Mouse (Mus musculus): Measurements from ENCODE around the gene Acvr1b.

The Acvr1b gene

DNA sequence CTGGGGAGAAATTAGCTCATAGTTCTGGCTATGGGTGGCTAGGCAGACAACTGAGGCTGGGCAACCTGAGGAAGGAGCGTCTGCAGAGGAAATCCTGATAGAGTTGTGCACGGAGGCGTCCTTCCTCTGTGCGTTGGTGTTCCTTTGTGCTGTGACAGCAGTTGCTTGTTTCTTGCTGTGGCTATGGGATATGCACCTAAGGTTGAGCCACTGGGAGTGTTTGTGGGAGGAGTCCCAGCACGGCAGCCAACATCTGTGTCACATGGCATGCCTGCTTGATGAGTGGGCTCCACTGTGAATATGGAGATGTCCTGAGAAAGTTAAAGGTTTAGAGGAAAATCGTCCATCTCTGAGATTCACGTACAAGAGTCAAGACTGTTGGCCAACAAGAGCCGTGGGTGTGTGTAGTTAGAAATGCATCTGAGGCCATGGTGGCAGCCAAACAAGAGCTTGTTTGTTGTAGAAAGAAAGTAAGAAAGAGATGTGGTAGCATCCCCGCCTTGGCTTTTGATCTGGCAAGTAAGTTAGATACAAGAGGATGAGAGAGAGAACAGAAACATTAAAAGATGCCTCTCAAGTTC lies 76.4 kb downstream of the Acvr1b start:
- no peak for DNase-seq (ENCODE audit: low spot score)

DNA sequence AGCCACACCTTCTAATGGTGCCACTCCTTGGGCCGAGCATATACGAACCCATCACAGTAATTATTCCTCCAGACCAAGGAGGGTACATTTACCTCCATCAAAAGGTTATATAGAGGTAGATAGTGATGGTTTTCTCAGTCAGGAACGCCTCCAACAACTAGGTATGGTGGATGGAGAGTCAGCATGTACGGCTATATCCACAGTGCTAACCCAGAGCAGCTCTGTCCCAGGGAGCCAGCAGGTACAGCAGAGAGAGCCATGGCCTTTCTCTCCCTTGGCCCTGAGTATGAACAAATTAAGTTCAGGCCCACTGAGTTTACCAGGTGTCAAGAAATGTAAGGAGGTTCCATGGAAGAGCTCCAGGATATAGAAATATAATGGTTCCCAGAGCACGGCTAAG lies 78.1 kb downstream of the Acvr1b start:
- DNase-seq (ENCODE audit: low spot score), result no peak

DNA sequence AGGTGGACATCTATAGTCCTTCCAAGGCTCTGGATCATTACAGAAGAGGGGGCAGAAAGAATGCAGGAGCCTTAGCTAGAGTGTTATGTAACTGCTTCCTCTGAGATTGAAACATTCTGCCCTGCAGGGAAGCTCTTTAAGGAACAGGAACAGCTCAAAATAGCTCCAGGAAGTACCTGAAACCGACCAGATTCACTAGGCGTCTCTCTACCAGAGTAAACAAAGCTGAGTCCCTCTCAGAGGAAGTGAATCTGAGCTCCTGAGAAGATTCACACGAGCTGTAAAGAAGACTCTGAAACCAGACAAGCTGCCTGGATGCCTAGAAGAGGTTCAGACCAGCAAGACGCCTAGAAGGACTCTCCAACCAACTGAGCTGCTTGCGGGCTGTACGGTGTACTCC lies 78.7 kb downstream of the Acvr1b start:
- DNase-seq (ENCODE audit: low spot score), result no peak

DNA sequence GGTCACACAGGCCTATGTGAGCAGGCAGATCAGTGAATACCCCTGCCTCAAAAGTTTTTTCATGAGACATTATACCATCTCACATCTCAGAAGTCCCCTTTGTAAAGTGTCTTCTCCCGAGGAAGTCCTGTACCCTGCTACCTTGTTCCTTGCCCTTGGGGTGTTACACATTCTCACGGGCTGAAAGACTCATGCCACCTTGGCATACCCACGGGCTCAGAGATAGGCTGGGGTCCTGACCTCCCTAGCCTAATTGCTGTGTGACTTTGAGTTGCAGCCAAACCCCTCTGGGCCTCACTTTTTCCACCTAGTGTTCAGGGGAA lies 79.7 kb downstream of the Acvr1b start:
- DNase-seq (ENCODE audit: low spot score), result no peak

DNA sequence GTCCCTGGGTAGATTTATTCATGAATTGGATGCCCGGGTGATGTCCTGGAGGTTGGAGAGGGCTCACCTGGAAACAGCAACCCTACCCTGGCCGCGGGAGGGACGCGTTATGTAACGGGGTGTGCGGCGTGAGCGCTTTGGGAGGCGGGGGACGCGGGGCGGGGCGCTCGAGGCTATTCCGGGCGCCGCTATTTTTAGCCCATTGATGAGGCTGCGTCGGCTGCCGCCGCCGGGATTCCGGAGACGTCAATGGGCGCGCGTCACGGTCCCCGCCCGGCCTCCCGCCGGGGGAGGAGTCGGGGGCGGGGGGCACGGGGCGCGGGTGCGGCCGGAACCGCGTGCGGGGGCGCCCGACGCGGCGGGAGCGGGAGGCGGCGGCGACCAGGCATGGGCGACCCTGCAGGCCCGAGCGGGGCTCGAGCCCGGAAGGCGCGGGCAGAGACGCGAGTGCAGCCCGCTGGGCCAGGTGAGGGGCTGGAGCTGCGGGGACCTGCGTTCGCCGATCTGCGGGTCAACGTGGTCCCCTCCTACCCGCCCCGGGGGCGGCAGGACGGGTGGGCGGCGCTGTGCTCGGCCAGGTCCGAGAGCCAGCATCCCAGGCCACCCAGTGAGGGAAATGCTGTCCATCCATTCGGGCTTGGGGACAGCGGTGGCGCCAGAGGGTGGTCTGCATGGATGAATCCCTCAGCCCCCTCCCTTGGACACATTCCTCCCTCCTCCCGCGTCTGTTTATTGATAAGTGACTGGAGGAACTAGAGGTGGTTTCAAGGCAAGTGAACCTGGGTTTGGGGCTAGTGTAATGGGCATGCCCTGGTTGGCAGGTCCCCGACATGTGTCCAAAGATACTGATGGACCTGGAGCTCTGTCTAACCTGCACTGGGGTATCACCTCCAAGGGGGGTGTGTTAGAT lies 80.3 kb downstream of the Acvr1b start, which contains the start of gene Nr4a1:
TSS of gene Nr4a1 (plus strand) at position 384 of the 910 bp plus-strand sequence.
- DNase-seq (ENCODE audit: low spot score), result peak; percentile 56

DNA sequence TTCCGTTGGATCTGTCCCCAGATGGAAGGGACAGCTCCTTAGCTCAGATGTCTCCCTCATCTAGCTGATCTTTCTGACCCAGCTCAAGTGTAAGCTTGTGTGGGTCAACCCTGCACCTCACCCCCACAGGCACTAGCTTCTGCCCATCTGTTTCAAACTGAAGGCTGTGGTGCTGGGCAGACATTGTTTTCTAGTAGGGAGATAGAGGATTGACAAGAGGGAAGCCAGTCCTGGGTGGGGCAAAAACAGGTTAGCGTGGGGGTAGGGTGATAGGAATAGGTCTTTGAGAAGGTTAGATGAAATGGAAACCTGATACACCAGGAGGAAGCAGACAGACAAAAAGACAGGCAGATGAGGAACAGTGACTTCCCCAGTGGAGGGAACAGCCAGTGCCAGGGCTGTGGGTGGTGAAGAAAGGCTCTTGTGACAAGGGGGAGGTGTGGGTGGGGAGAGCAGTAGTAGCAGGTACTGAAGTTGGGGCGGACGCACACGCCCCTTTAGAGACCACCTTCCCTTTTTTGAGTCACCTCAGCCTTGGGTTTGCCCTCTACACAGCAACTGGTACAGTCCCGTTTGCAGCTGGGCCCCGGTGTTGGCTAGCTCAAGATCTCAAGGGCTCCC lies 82.1 kb downstream of the Acvr1b start:
- no peak for DNase-seq (ENCODE audit: low spot score)

DNA sequence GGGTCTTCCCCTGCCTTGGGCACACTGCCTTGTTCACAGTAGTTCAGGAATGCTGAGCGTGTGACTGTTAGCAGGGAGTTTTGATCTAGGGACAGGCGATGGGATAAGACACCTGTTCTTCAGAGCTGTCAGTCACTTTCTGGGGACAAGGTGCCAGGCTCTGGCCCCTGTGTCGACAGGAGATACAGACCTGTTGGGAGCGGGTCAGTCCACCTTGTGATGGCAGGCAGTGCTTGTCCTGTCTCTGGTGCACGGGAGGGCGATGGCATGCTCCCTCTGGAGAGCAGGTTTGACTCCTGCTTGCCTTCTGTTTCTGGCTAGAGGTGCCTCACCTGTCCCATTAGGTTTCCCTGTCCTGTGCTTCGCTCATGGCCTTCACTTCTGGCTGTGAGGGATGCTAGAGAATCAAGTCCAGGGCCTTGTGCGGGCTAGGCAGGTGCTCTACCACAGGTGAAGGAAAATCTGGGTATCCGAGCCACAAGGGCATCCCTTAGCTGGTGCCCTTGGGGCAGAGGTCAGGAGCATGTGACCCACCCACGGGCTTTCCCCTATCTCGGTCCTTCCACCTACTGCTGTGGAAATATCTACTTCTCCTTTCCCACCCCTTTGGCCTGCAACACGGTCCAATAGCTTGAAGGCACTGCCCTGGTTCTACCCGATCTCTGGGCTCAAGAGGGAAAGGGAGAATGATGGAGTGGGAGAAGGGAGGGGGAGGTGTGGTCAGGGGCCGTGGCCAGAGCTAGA lies 82.8 kb downstream of the Acvr1b start:
- no peak for DNase-seq (ENCODE audit: low spot score)

DNA sequence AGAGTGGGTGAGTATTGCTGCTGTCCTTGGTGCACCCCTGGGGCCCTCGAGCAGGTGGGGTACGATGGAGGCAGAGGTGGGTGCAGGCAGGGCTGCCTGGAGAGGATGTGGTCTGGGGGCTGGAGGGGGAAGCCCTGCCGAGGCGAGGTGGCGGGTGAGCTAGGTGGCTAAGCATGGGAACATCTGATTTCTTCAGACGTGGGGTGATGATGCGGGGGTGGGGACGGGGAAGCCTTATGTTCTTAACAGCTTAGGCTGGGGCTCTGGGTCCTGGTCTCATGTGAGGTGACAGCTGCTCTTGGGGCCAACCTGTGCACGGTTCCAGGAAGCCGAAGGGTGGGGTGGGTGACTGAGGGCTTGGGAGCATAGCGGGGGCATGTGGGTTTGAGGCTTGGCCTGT lies 84.6 kb downstream of the Acvr1b start:
- DNase-seq (ENCODE audit: low spot score), result no peak

DNA sequence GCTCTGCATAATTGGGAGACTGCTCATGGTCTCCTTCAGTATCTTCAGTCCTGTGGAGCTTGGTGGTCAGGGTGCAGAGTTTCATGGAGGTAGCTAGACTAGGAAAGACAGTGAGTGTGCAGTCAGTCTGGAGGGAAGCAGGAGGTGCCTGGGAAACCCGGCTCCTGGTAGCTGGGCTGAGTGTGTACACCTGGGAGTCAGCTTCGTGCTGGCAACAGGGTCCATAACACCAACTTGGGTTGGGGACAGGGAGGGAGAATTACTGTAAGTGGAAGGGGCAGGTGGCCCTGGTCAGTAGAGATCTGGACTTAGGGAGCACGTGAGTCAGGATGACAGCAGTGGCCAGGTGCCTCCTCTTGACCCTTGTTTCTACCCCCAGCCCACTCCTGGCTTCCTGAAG lies 86.1 kb downstream of the Acvr1b start:
- DNase-seq (ENCODE audit: low spot score), result no peak

DNA sequence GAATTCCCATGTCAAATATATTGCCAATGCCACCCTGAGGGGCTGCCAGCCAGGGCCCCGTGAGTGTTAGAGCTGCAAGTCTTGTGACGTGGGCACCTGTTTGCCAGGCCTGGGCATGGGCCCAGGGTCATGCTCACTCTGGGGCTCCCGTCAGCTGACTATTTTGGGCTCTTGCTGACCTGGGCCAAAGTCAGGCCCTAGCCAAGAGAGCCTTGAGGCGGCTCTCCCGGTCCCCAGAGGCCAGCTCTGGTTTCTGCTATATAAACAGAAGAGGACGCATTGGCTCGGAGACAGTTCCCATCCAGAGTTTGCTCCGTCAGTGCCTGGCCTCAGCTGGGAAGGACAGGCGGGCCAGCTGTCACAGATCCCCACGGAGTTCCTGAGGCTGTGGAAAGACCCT lies 86.5 kb downstream of the Acvr1b start:
- DNase-seq (ENCODE audit: low spot score), result peak; percentile 96

DNA sequence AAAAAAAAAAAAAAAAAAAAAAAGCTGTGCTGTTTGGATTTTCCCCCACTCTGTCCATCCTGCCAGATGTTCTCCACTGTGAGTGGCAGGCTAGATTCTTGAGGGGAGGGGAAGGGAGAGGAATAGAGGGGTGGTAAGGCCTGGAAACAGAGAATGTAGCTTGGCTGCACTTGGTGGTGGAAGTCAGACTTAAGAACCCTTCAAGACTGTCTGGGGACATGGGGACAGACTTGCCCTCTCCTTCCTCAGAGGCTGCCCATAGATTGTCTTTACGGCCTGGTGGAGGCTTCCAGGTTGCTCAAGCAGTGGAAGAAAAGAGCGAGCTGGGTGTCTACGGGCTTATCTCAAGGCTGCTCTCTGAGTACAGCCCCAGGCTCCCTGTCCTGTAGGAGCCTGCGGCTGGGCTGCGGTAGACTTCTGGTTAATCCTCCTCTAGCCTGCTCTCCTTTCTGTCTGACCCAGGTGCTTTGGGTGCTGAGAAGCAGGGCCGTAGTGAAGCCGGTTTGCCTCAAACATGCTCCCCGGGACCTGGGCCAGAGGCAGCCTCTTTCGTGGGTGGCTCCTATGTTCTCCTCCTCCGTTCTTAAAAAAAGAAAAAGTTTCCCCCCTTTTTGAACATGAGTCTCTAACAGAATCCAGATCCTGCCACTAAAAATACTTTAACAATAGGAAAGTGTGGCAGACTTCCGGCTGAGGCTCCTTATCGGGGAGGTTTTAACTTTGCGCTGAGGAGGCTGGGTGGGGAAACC lies 87.2 kb downstream of the Acvr1b start:
- no peak for DNase-seq (ENCODE audit: low spot score)

DNA sequence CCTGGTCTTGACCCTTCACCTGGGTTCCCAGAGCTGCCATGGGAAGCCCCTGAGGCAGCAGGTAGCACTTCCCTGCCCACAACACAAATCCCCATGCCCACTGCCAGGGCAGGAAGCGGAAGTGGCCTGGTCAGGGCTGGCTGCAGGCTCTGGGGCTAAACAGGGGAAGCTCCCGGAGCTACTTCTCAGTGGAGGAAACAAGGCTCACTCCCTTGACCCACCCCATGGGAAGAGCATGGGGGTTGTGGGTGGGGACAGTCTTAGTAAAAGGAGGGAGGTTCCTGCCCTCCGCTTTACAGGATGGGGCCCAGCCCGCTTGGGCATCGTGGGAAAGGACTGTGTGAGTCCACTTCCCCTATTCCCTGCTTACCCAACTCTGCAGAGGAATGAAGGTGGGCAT lies 88.6 kb downstream of the Acvr1b start:
- no peak for DNase-seq (ENCODE audit: low spot score)

Data from adipocyte (in vitro differentiated cells).